Mouse (Mus musculus): Measurements from ENCODE around the gene Muc13. TPM values are rescaled to one million over a fixed set of nuclear protein-coding genes. Genes with fewer than 3 reads are reported as not detected.

The Muc13 gene
- polyA plus RNA-seq, 1 experiment: 0.02 TPM

DNA sequence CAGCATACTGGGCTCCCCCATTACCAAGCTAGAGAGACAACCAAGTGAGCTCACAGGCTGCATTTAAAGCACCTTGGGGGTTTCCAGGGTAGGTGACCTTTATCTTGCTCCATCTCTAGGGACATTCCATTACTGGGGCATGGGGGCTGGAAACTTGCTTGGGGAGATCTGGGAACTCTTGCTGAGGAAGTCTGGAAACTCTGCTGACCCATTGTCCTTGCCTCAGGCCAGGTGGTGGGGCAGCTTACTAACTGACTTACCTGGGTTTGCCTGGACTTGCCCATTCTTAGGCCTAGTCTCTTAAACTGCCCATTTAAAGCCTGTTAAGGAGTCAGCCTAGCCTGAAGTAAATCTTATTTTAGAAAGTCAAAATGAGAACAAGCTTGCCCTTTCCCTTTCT is 59.4 kb downstream of the Muc13 start:
- Histone ChIP-seq H3ac (ENCODE audit: control insufficient read depth, insufficient read length, low read depth) (no peak overlapping the region), H3K79me3 (ENCODE audit: low read depth) (peaks cover 7% of the 10 kb centered on the region), H3K36me3 (ENCODE audit: control insufficient read depth, insufficient read depth) (no peaks in the 10 kb centered on the region), H3K79me2 (ENCODE audit: control insufficient read depth, insufficient read depth) (peaks cover 14% of the 10 kb centered on the region), H3K4me3 (ENCODE audit: insufficient read depth, poor library complexity, severe bottlenecking) (no peak overlapping the region), H3K27me3 (ENCODE audit: control insufficient read depth, insufficient read depth, insufficient read length) (no peaks in the 10 kb centered on the region)
- TF ChIP-seq MYOG (IDR thresholded peaks at IDR 0.05; ENCODE audit: control insufficient read depth, extremely low read depth, insufficient read length) (no peak), CEBPB (IDR thresholded peaks at IDR 0.05; ENCODE audit: low read depth) (no peak), FOSL1 (IDR thresholded peaks at IDR 0.05; ENCODE audit: insufficient read depth, low read length, poor library complexity, severe bottlenecking) (no peak), MYOD1 (IDR thresholded peaks at IDR 0.05; ENCODE audit: control insufficient read depth, insufficient read length, low read depth) (no peak), MAX (IDR thresholded peaks at IDR 0.05) (no peak), USF1 (IDR thresholded peaks at IDR 0.05; ENCODE audit: low read depth) (no peak), CTCF (IDR thresholded peaks at IDR 0.05; ENCODE audit: control insufficient read depth, insufficient read depth, insufficient read length) (no peak)

DNA sequence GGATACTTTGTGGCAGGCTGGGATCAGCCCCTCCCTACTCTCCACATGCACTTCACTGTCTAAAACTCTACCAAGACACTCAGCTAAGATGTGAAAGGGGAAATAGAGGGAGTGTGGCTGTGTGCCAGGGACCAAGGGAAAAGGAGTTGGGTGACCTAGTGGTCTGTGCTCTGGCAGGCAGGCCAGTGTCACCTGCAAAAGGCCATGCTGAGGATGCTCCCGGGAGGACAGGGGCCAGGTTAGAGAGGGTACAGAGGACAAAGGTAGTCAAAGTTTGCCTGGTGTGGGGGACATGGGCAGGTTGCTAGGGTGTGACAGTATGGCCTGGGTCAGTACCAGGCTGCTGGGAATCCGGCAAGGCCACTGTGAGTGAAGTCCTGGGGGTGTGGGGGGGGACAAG is 64.9 kb downstream of the Muc13 start:
- Histone ChIP-seq H3K4me3 (ENCODE audit: insufficient read depth, poor library complexity, severe bottlenecking) (no peak overlapping the region), H3K36me3 (ENCODE audit: control insufficient read depth, insufficient read depth) (no peaks in the 10 kb centered on the region), H3K27me3 (ENCODE audit: control insufficient read depth, insufficient read depth, insufficient read length) (no peaks in the 10 kb centered on the region), H3K79me3 (ENCODE audit: low read depth) (peaks cover 13% of the 10 kb centered on the region), H3ac (ENCODE audit: control insufficient read depth, insufficient read length, low read depth) (no peak overlapping the region), H3K79me2 (ENCODE audit: control insufficient read depth, insufficient read depth) (peaks cover 33% of the 10 kb centered on the region)
- TF ChIP-seq MAX (IDR thresholded peaks at IDR 0.05) (no peak), MYOG (IDR thresholded peaks at IDR 0.05; ENCODE audit: control insufficient read depth, extremely low read depth, insufficient read length) (no peak), CTCF (IDR thresholded peaks at IDR 0.05; ENCODE audit: control insufficient read depth, insufficient read depth, insufficient read length) (no peak), FOSL1 (IDR thresholded peaks at IDR 0.05; ENCODE audit: insufficient read depth, low read length, poor library complexity, severe bottlenecking) (no peak), MYOD1 (IDR thresholded peaks at IDR 0.05; ENCODE audit: control insufficient read depth, insufficient read length, low read depth) (no peak), CEBPB (IDR thresholded peaks at IDR 0.05; ENCODE audit: low read depth) (no peak), USF1 (IDR thresholded peaks at IDR 0.05; ENCODE audit: low read depth) (no peak)

DNA sequence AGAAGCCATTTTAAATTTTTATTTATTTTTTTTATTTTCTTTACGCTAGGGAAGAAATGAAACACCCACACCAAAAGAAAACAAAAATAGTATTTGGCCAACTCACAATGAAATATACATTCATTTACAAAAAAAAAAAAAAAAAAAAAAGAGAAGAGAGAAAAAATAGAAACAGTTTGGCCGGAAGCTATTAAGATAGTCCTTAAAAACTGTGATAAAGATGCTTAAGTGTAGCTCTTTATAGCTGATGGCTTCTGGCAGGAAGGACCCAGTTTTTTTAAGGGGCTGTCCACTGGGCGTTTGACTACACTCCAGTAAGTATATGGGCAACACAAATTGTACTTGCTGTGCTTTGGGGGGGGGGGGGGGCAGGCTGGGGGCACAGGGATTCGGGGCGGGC is 65.5 kb downstream of the Muc13 start:
- Histone ChIP-seq H3ac (ENCODE audit: control insufficient read depth, insufficient read length, low read depth) (no peak overlapping the region), H3K27me3 (ENCODE audit: control insufficient read depth, insufficient read depth, insufficient read length) (no peaks in the 10 kb centered on the region), H3K79me3 (ENCODE audit: low read depth) (peaks cover 13% of the 10 kb centered on the region), H3K36me3 (ENCODE audit: control insufficient read depth, insufficient read depth) (no peaks in the 10 kb centered on the region), H3K4me3 (ENCODE audit: insufficient read depth, poor library complexity, severe bottlenecking) (no peak overlapping the region), H3K79me2 (ENCODE audit: control insufficient read depth, insufficient read depth) (peaks cover 33% of the 10 kb centered on the region)
- TF ChIP-seq CEBPB (IDR thresholded peaks at IDR 0.05; ENCODE audit: low read depth) (no peak), FOSL1 (IDR thresholded peaks at IDR 0.05; ENCODE audit: insufficient read depth, low read length, poor library complexity, severe bottlenecking) (no peak), MYOD1 (IDR thresholded peaks at IDR 0.05; ENCODE audit: control insufficient read depth, insufficient read length, low read depth) (no peak), USF1 (IDR thresholded peaks at IDR 0.05; ENCODE audit: low read depth) (no peak), MYOG (IDR thresholded peaks at IDR 0.05; ENCODE audit: control insufficient read depth, extremely low read depth, insufficient read length) (no peak), MAX (IDR thresholded peaks at IDR 0.05) (no peak), CTCF (IDR thresholded peaks at IDR 0.05; ENCODE audit: control insufficient read depth, insufficient read depth, insufficient read length) (no peak)

DNA sequence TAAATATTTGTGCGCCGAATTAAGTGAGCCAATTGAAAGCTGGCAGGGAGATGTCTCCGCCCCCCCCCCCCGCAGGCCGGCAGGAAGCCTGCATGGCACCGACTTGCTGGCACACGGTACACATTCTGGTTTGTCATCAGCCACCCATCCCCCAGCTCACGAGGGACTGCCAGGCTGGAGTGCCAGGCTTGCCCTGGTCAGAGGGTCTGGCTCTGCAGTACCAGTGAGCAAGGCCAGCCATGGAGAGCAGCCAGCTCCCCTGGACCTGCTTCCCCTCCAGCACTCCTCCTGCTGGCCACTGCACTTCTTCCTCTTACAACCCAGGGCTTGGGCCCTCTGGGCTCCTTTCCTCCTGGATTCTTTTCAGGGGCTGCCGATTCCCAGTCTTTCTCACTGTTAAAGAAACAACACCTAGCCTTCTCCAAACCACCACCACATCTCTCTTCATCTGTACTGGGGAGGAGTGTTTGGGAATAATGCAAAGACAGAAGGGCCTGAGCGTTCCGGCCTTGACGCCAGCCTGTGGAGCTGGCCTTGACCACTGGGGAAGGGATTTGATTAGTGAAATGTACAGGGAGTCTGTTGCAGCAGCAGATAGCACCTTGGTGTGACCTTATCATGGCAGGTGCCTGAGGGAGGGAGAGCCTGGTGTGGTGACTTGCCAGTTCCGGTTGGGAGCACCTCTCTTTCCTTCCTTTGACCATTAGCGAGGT is 66.3 kb downstream of the Muc13 start:
- TF ChIP-seq MAX (IDR thresholded peaks at IDR 0.05) (peak; percentile 55), USF1 (IDR thresholded peaks at IDR 0.05; ENCODE audit: low read depth) (no peak), CTCF (IDR thresholded peaks at IDR 0.05; ENCODE audit: control insufficient read depth, insufficient read depth, insufficient read length) (peak; percentile 20)
- no peak overlapping the region for H3ac ChIP-seq (ENCODE audit: control insufficient read depth, insufficient read length, low read depth)
- H3K27me3 ChIP-seq (ENCODE audit: control insufficient read depth, insufficient read depth, insufficient read length): no peaks in the 10 kb centered on the region
- H3K4me3 ChIP-seq (ENCODE audit: insufficient read depth, poor library complexity, severe bottlenecking): no peak overlapping the region
- H3K79me3 ChIP-seq (ENCODE audit: low read depth): peaks cover 13% of the 10 kb centered on the region
- H3K79me2 ChIP-seq (ENCODE audit: control insufficient read depth, insufficient read depth): peaks cover 33% of the 10 kb centered on the region
- no peaks in the 10 kb centered on the region for H3K36me3 ChIP-seq (ENCODE audit: control insufficient read depth, insufficient read depth)

DNA sequence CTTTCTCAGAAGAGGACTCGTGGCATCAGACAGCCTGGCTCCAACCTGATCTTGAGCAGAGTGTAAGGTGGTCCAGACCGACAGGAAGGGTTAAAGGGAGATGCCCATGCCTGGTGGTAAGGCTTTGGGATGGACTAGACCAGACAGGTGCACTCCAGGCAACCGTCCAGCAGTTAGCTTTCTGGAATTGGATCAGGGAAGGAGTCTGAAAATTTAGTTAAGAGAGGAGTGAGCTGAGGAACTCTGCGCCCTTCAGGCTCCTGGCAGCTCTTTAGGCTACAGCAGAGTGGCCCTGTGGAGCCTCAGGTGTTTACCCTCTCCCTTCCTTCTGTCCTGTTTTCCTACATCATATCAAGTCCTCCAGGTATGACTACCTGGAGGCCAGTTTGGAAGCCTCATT is 68.6 kb downstream of the Muc13 start:
- H3K27me3 ChIP-seq (ENCODE audit: control insufficient read depth, insufficient read depth, insufficient read length): no peaks in the 10 kb centered on the region

DNA sequence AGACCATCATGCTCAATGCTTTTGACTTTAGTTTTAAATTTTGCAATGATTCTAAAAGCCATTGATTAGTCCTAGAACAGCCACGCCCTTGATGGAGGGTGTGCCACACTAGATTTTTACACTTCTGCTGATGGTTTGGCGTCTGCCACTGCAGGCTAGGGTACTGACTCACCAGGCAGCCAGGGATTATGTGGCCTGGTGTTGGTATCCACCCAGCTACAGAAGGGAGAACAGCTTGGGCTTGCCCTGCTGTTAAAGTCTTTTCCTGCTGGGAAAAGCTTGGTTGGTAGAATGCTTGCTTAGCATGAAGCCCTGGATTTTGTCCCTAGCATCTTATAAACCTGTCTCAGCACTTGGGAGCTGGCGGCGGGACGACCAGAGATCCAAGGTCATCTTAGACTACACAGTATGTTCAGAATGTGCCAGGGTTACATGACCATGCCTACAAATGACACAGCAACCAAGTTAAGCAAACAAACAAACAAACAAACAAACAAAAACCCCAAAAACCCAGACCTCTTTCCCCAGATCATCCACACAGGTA is 69.4 kb downstream of the Muc13 start:
- H3K36me3 ChIP-seq (ENCODE audit: control insufficient read depth, insufficient read depth): peaks cover 5% of the 10 kb centered on the region
- H3ac ChIP-seq (ENCODE audit: control insufficient read depth, insufficient read length, low read depth): no peak overlapping the region
- peaks cover 20% of the 10 kb centered on the region for H3K79me2 ChIP-seq (ENCODE audit: control insufficient read depth, insufficient read depth)
- no peak overlapping the region for H3K4me3 ChIP-seq (ENCODE audit: insufficient read depth, poor library complexity, severe bottlenecking)
- H3K79me3 ChIP-seq (ENCODE audit: low read depth): peaks cover 6% of the 10 kb centered on the region
- H3K27me3 ChIP-seq (ENCODE audit: control insufficient read depth, insufficient read depth, insufficient read length): no peaks in the 10 kb centered on the region
- TF ChIP-seq CTCF (IDR thresholded peaks at IDR 0.05; ENCODE audit: control insufficient read depth, insufficient read depth, insufficient read length): no peak
- TF ChIP-seq FOSL1 (IDR thresholded peaks at IDR 0.05; ENCODE audit: insufficient read depth, low read length, poor library complexity, severe bottlenecking): no peak
- no peak for TF ChIP-seq MYOD1 (IDR thresholded peaks at IDR 0.05; ENCODE audit: control insufficient read depth, insufficient read length, low read depth)
- TF ChIP-seq MYOG (IDR thresholded peaks at IDR 0.05; ENCODE audit: control insufficient read depth, extremely low read depth, insufficient read length): no peak
- TF ChIP-seq CEBPB (IDR thresholded peaks at IDR 0.05; ENCODE audit: low read depth): no peak
- TF ChIP-seq MAX (IDR thresholded peaks at IDR 0.05): no peak

More for the DNA sequence above, 68.6 kb downstream of the Muc13 start:
- TF ChIP-seq USF1 (IDR thresholded peaks at IDR 0.05; ENCODE audit: low read depth) (no peak), MYOG (IDR thresholded peaks at IDR 0.05; ENCODE audit: control insufficient read depth, extremely low read depth, insufficient read length) (no peak), MAX (IDR thresholded peaks at IDR 0.05) (no peak)
- Histone ChIP-seq H3K4me3 (ENCODE audit: insufficient read depth, poor library complexity, severe bottlenecking) (no peak overlapping the region), H3K79me3 (ENCODE audit: low read depth) (peaks cover 10% of the 10 kb centered on the region), H3K36me3 (ENCODE audit: control insufficient read depth, insufficient read depth) (no peaks in the 10 kb centered on the region), H3K79me2 (ENCODE audit: control insufficient read depth, insufficient read depth) (peaks cover 27% of the 10 kb centered on the region), H3ac (ENCODE audit: control insufficient read depth, insufficient read length, low read depth) (no peak overlapping the region)
